In genomic region chr11:61677709-61678108, GRCm38 (mm10) we compare ENCODE assay signal across 21 mouse cellular contexts. TPM values are rescaled to one million over a fixed set of nuclear protein-coding genes. Genes with fewer than 3 reads are reported as not detected.
DNase-seq lines count a peak whose midpoint lies in the region; TF ChIP-seq lines count a peak whose summit lies in the region.
"Had no signal": no experiment of that assay in that cellular context is flagged by ENCODE, and none has a peak within 500 bp of the region (broad histone marks: within the 10 kb centered on the region; RNA-seq: fewer than 3 reads in every experiment).

No protein-coding gene starts in this region.

- no peak for DNase-seq in CH12.LX (ENCODE audit: extremely low read depth)
- DNase-seq in cerebellum, adult 9-10 months: no peak
- DNase-seq: adrenal gland, adult 2 months; adrenal gland, adult 8-10 months; adrenal gland, postnatal 10 days; adrenal gland, postnatal 14 days; adrenal gland, postnatal 25 days; adrenal gland, postnatal 36 days; B cell, adult 2 months; cerebellum, adult 11 months; cerebellum, adult 11-12 months; cerebellum, adult 18-20 months; cerebellum, adult 2 months; cerebellum, adult 8-10 months had no signal

- peaks cover 11 to 15% of the 10 kb centered on the region in 2 experiments for H3K36me3 ChIP-seq in CH12.LX (replicated peaks in 1 of 2; ENCODE audit: control insufficient read depth in 1 of 2, insufficient read depth in 1 of 2, low read length in 1 of 2)
- H3K36me3 ChIP-seq: G1E had no signal

- no peaks in the 10 kb centered on the region for H3K9me3 ChIP-seq in CH12.LX (replicated peaks; ENCODE audit: low read length)
- H3K9me3 ChIP-seq: G1E had no signal

- H3K4me1 ChIP-seq in CH12.LX (ENCODE audit: control insufficient read depth in 1 of 2, insufficient read depth in 2 of 2): peaks cover 57 to 85% of the 10 kb centered on the region in 2 experiments

- no peak overlapping the region for H3K4me2 ChIP-seq in CH12.LX (ENCODE audit: insufficient read depth, low read depth, poor library complexity, severe bottlenecking)

- no peak overlapping the region for H3K4me3 ChIP-seq in CH12.LX (replicated peaks in 1 of 3; ENCODE audit: low read depth in 2 of 3, low read length in 2 of 3, poor library complexity in 1 of 3)

- TF ChIP-seq RAD21 in CH12.LX (IDR thresholded peaks at IDR 0.05; ENCODE audit: low read depth, low read length): no peak

- peak overlapping the region; percentile 60; the same call in 1 of the 2 replicates for H3K27ac ChIP-seq in CH12.LX (ENCODE audit: insufficient read depth, low read depth)

- no peaks in the 10 kb centered on the region for H3K27me3 ChIP-seq in CH12.LX (replicated peaks)
- H3K27me3 ChIP-seq: Patski had no signal

- no peaks in the 10 kb centered on the region for H3K79me2 ChIP-seq in CH12.LX (replicated peaks; ENCODE audit: control insufficient read depth, extremely low read depth, insufficient read depth, poor library complexity, severe bottlenecking)

- in situ Hi-C loops in CH12.LX (cut with MboI; ENCODE audit: low pct_ligation_motif_present, low pct_unique_long_range_greater_than_20kb, low sequenced_read_pairs): no loop called here

- no peak for TF ChIP-seq CTCF in CH12.LX (conservative IDR thresholded peaks at IDR 0.05 in 1 of 2, IDR thresholded peaks at IDR 0.05 in 1 of 2; ENCODE audit: low read depth in 2 of 2, low read length in 2 of 2)

- dilution Hi-C loops in CH12.LX (cut with MboI; ENCODE audit: extremely low pct_ligation_motif_present, extremely low pct_unique_long_range_greater_than_20kb, low sequenced_read_pairs): no loop called here

- no peak overlapping the region for H3K9ac ChIP-seq in CH12.LX (ENCODE audit: insufficient read depth, low read depth)

- TF ChIP-seq POLR2A in CH12.LX (IDR thresholded peaks at IDR 0.05; ENCODE audit: low read depth, low read length): no peak

- TF ChIP-seq EP300 in CH12.LX (IDR thresholded peaks at IDR 0.05; ENCODE audit: low read length): no peak

TF ChIP-seq in CH12.LX, 34 proteins besides CTCF, POLR2A, EP300 and RAD21:
- no peak for TF ChIP-seq SIN3A (IDR thresholded peaks at IDR 0.05; ENCODE audit: low read length)
- TF ChIP-seq JUN (IDR thresholded peaks at IDR 0.05; ENCODE audit: insufficient read depth, low read depth, low read length): no peak
- TF ChIP-seq HCFC1 (IDR thresholded peaks at IDR 0.05; ENCODE audit: low read depth, low read length): no peak
- TF ChIP-seq SMC3 (IDR thresholded peaks at IDR 0.05; ENCODE audit: low read depth, low read length): no peak
- TF ChIP-seq RCOR1 (conservative IDR thresholded peaks at IDR 0.05; ENCODE audit: low read depth, low read length): no peak
- TF ChIP-seq MXI1 (IDR thresholded peaks at IDR 0.05; ENCODE audit: low read depth, low read length): 0 out of 2 replicates have a peak, but pooled peaks have one; percentile 33
- TF ChIP-seq TBP (conservative IDR thresholded peaks at IDR 0.05; ENCODE audit: low read depth, low read length): peak; percentile 92
- TF ChIP-seq POLR2AphosphoS2 (IDR thresholded peaks at IDR 0.05; ENCODE audit: low read depth, low read length): no peak
- TF ChIP-seq ZKSCAN1 (IDR thresholded peaks at IDR 0.05; ENCODE audit: borderline replicate concordance, low read depth, low read length): no peak
- TF ChIP-seq ELF1 (IDR thresholded peaks at IDR 0.05; ENCODE audit: low read depth, low read length): peak; percentile 40; the same call in 1 of the 2 replicates
- TF ChIP-seq ZC3H11A (IDR thresholded peaks at IDR 0.05; ENCODE audit: low read depth, low read length): no peak
- TF ChIP-seq GABPA (IDR thresholded peaks at IDR 0.05; ENCODE audit: insufficient replicate concordance, low read depth, low read length): no peak
- no peak for TF ChIP-seq CHD2 (IDR thresholded peaks at IDR 0.05; ENCODE audit: low read length)
- TF ChIP-seq IRF4 (IDR thresholded peaks at IDR 0.05; ENCODE audit: low read depth, low read length): 0 out of 2 replicates have a peak, but pooled peaks have one; percentile 38
- TF ChIP-seq UBTF (IDR thresholded peaks at IDR 0.05; ENCODE audit: low read depth, low read length): no peak
- no peak for TF ChIP-seq PAX5 (IDR thresholded peaks at IDR 0.05; ENCODE audit: low read length)
- 0 out of 2 replicates have a peak, but pooled peaks have one; percentile 16 for TF ChIP-seq MAZ (IDR thresholded peaks at IDR 0.05; ENCODE audit: low read depth, low read length)
- no peak for TF ChIP-seq BHLHE40 (IDR thresholded peaks at IDR 0.05; ENCODE audit: low read depth, low read length)
- TF ChIP-seq NRF1 (IDR thresholded peaks at IDR 0.05; ENCODE audit: low read depth, low read length): no peak
- TF ChIP-seq USF1 (IDR thresholded peaks at IDR 0.05; ENCODE audit: low read depth, low read length): no peak
- peak; percentile 70; the same call in 1 of the 2 replicates for TF ChIP-seq CHD1 (IDR thresholded peaks at IDR 0.05; ENCODE audit: low read depth, low read length)
TF ChIP-seq in CH12.LX: peak in this region for 6.

RNA-seq across cellular contexts. Expression of gene Fam83g, which starts 6.2 kb away (rescaled TPM):
- total RNA-seq in CH12.LX (2012; rRNA removed) (50.4 and 63.7 TPM in 2 replicates), CH12.LX (2014; rRNA removed) (17.2 and 19.2 TPM in 2 replicates)
- 17.8 and 19.1 TPM in 2 replicates for polyA plus RNA-seq in CH12.LX (2012; ENCODE audit: insufficient read length, low read depth)
- polyA plus RNA-seq: C2C12, G1E, Patski had no signal

RNA-seq across cellular contexts. Expression of gene Grap, which starts 24.6 kb away (rescaled TPM):
- total RNA-seq in CH12.LX (2012; rRNA removed) (379 and 412 TPM in 2 replicates), CH12.LX (2014; rRNA removed) (264 and 274 TPM in 2 replicates)
- polyA plus RNA-seq in CH12.LX (2012; ENCODE audit: insufficient read length, low read depth): 280 and 294 TPM in 2 replicates

RNA-seq across cellular contexts. Expression of gene Slc5a10, which starts 42.9 kb away (rescaled TPM):
- 0.55 and 1.4 TPM in 2 replicates for total RNA-seq in CH12.LX (2012; rRNA removed)
- total RNA-seq in CH12.LX (2014; rRNA removed): 0.61 and 0.70 TPM in 2 replicates
- 1.3 and 1.6 TPM in 2 replicates for polyA plus RNA-seq in CH12.LX (2012; ENCODE audit: insufficient read length, low read depth)
- total RNA-seq: adrenal gland, adult 18-20 months; adrenal gland, postnatal 14 days; adrenal gland, postnatal 25 days; G1E; MEL had no signal
- polyA plus RNA-seq: activated CD4-positive, CD25-positive, alpha-beta regulatory T cell, adult 4 months; C2C12; CD4-positive, CD25-positive, alpha-beta regulatory T cell, adult 4 months; G1E; Patski had no signal
